In genomic region chr2:180701053-180701766, GRCm38 (mm10) we compare ENCODE assay signal across 9 mouse cellular contexts. TPM values are rescaled to one million over a fixed set of nuclear protein-coding genes. Genes with fewer than 3 reads are reported as not detected.
DNase-seq lines count a peak whose midpoint lies in the region; ATAC-seq and TF ChIP-seq lines count a peak whose summit lies in the region.
"Had no signal": no experiment of that assay in that cellular context is flagged by ENCODE, and none has a peak within 500 bp of the region (broad histone marks: within the 10 kb centered on the region; RNA-seq: fewer than 3 reads in every experiment).

No protein-coding gene starts in this region.

- ATAC-seq in forebrain, embryonic 11.5 days (replicated peaks; ENCODE audit: low FRiP score) = no peak; the same call in 1 of the 2 replicates
- ATAC-seq in limb, embryonic 14.5 days (ENCODE audit: low FRiP score, low read depth) = no peak
- peak; percentile 22 for ATAC-seq in neural tube, embryonic 14.5 days (ENCODE audit: low read depth)

- no peak for TF ChIP-seq CTCF in heart, adult 2 months (IDR thresholded peaks at IDR 0.05)
- TF ChIP-seq CTCF in E14TG2a.4 (conservative IDR thresholded peaks at IDR 0.05; ENCODE audit: low read length) = no peak

- intact Hi-C loops in heart, adult 2 months (cut with DNase I) = loop anchor here (5.0 kb wide), 1 partner anchor 119 kb away; the partner anchor contains the start of gene Mrgbp
- intact Hi-C loops in heart, postnatal 25 days (cut with DNase I) = loop anchor here (2.0 to 10.0 kb wide), 2 partner anchors 22 to 436 kb away; no protein-coding TSS in a partner anchor

- H3K4me2 ChIP-seq in forebrain, embryonic 11.5 days (ENCODE audit: low read depth, low read length, severe bottlenecking) = peak overlapping the region; percentile 71
- peak overlapping the region; percentile 94 for H3K4me2 ChIP-seq in limb, embryonic 14.5 days (replicated peaks; ENCODE audit: low read depth, low read length, severe bottlenecking)
- H3K4me2 ChIP-seq in neural tube, embryonic 14.5 days (ENCODE audit: low read depth, low read length) = peak overlapping the region; percentile 96

- H3K27ac ChIP-seq in heart, adult 2 months = peak overlapping the region; percentile 94
- peak overlapping the region; percentile 76 for H3K27ac ChIP-seq in forebrain, embryonic 11.5 days (ENCODE audit: low read depth, low read length)
- H3K27ac ChIP-seq in limb, embryonic 14.5 days (replicated peaks; ENCODE audit: low read depth, low read length) = peak overlapping the region; percentile 92
- H3K27ac ChIP-seq in neural tube, embryonic 14.5 days (ENCODE audit: low read depth, low read length) = peak overlapping the region; percentile 91

- 2% methylated on average over 26 of the region's 26 CpGs for WGBS in heart, adult 2 months
- WGBS in forebrain, embryonic 11.5 days = 6% methylated on average over 26 of the region's 26 CpGs
- 7% methylated on average over 23 of the region's 26 CpGs for WGBS in limb, embryonic 14.5 days
- 6% methylated on average over 26 of the region's 26 CpGs for WGBS in neural tube, embryonic 14.5 days

- H3K9me3 ChIP-seq in E14TG2a.4 (ENCODE audit: low read length) = no peaks in the 10 kb centered on the region
- no peaks in the 10 kb centered on the region for H3K9me3 ChIP-seq in forebrain, embryonic 11.5 days (ENCODE audit: control insufficient read depth, low read length)
- H3K9me3 ChIP-seq in limb, embryonic 14.5 days (ENCODE audit: control insufficient read depth, low read length) = no peaks in the 10 kb centered on the region
- no peaks in the 10 kb centered on the region for H3K9me3 ChIP-seq in neural tube, embryonic 14.5 days (ENCODE audit: control insufficient read depth, low read length)

- no peak for TF ChIP-seq EP300 in heart, adult 2 months (IDR thresholded peaks at IDR 0.05; ENCODE audit: insufficient read depth, low read depth, low read length)

- no peaks in the 10 kb centered on the region for H3K27me3 ChIP-seq in heart, adult 2 months (ENCODE audit: control insufficient read depth, insufficient read depth, low read length)
- H3K27me3 ChIP-seq in E14TG2a.4 (ENCODE audit: insufficient read depth, low read length) = no peaks in the 10 kb centered on the region
- H3K27me3 ChIP-seq in forebrain, embryonic 11.5 days (ENCODE audit: control insufficient read depth, insufficient read depth, low read length) = no peaks in the 10 kb centered on the region
- H3K27me3 ChIP-seq in limb, embryonic 14.5 days (ENCODE audit: control insufficient read depth, insufficient read depth, low read length) = no peaks in the 10 kb centered on the region
- H3K27me3 ChIP-seq in neural tube, embryonic 14.5 days (ENCODE audit: control insufficient read depth, insufficient read depth, low read length) = no peaks in the 10 kb centered on the region; the same call in 1 of the 2 replicates

- H3K4me3 ChIP-seq in heart, adult 2 months = peak overlapping the region; percentile 85
- H3K4me3 ChIP-seq in E14TG2a.4 (replicated peaks; ENCODE audit: low read length) = peak overlapping the region; percentile 99
- H3K4me3 ChIP-seq in forebrain, embryonic 11.5 days (ENCODE audit: low read depth, low read length) = peak overlapping the region; percentile 95
- peak overlapping the region; percentile 93 for H3K4me3 ChIP-seq in limb, embryonic 14.5 days (replicated peaks; ENCODE audit: low read length)
- H3K4me3 ChIP-seq in neural tube, embryonic 14.5 days (ENCODE audit: low read depth, low read length) = peak overlapping the region; percentile 94

- TF ChIP-seq POLR2A in heart, adult 2 months (IDR thresholded peaks at IDR 0.05; ENCODE audit: insufficient read depth, low read depth, low read length) = no peak
- no peak for TF ChIP-seq POLR2A in limb, embryonic 14.5 days (IDR thresholded peaks at IDR 0.05; ENCODE audit: borderline replicate concordance, extremely low read depth, insufficient read depth, insufficient read length)

- peaks cover 15% of the 10 kb centered on the region for H3K79me2 ChIP-seq in heart, adult 2 months (replicated peaks; ENCODE audit: control insufficient read depth, insufficient read depth, low read length)

- no peak for DNase-seq in heart, adult 2 months
- no peak for DNase-seq in heart, postnatal 25 days (ENCODE audit: low spot score)
- DNase-seq in forebrain, embryonic 11.5 days (ENCODE audit: low spot score) = no peak
- DNase-seq in limb, embryonic 14.5 days (ENCODE audit: low spot score) = peak; percentile 26
- no peak for DNase-seq in layer of hippocampus, postnatal 25 days (ENCODE audit: extremely low spot score in 1 of 2, low spot score in 1 of 2)
- DNase-seq in kidney, postnatal 36 days = no peak

- H3K36me3 ChIP-seq in heart, adult 2 months (ENCODE audit: control insufficient read depth, insufficient read depth, low read length) = peaks cover 38% of the 10 kb centered on the region
- peaks cover 78% of the 10 kb centered on the region for H3K36me3 ChIP-seq in E14TG2a.4 (ENCODE audit: insufficient read depth, low read length)
- no peaks in the 10 kb centered on the region for H3K36me3 ChIP-seq in forebrain, embryonic 11.5 days (ENCODE audit: control insufficient read depth, insufficient read depth, low read length)
- 0 out of 2 replicates have a peak, but pooled peaks cover 3% of the 10 kb centered on the region for H3K36me3 ChIP-seq in limb, embryonic 14.5 days (ENCODE audit: control insufficient read depth, insufficient read depth, low read length)
- H3K36me3 ChIP-seq in neural tube, embryonic 14.5 days (ENCODE audit: control insufficient read depth, insufficient read depth, low read length) = no peaks in the 10 kb centered on the region

- peak overlapping the region; percentile 82 for H3K9ac ChIP-seq in heart, adult 2 months (ENCODE audit: low read depth, low read length)
- peak overlapping the region; percentile 98 for H3K9ac ChIP-seq in forebrain, embryonic 11.5 days (ENCODE audit: low read length)
- peak overlapping the region; percentile 97 for H3K9ac ChIP-seq in limb, embryonic 14.5 days (ENCODE audit: low read depth, low read length, severe bottlenecking)
- peak overlapping the region; percentile 97 for H3K9ac ChIP-seq in neural tube, embryonic 14.5 days (replicated peaks; ENCODE audit: low read depth, low read length)

- peaks cover 34% of the 10 kb centered on the region for H3K4me1 ChIP-seq in heart, adult 2 months (ENCODE audit: control insufficient read depth, insufficient read depth, low read length)
- peaks cover 93% of the 10 kb centered on the region for H3K4me1 ChIP-seq in E14TG2a.4 (replicated peaks; ENCODE audit: low read depth, low read length)
- peaks cover 13% of the 10 kb centered on the region for H3K4me1 ChIP-seq in forebrain, embryonic 11.5 days (replicated peaks; ENCODE audit: control insufficient read depth, insufficient read depth, low read length)
- H3K4me1 ChIP-seq in limb, embryonic 14.5 days (ENCODE audit: control insufficient read depth, insufficient read depth, low read length) = peaks cover 25% of the 10 kb centered on the region
- H3K4me1 ChIP-seq in neural tube, embryonic 14.5 days (ENCODE audit: control insufficient read depth, insufficient read depth, low read length) = peaks cover 28% of the 10 kb centered on the region

RNA-seq across cellular contexts. Expression of gene Dido1, which starts 8.6 kb away (rescaled TPM):
- total RNA-seq in heart, adult 2 months (2021) = 10 to 100 TPM; 30.7 to 30.8 TPM
- polyA plus RNA-seq in heart, adult 2 months (2012; rRNA removed) = 8.6 and 13.8 TPM in 2 replicates
- 10 to 100 TPM; 27.2 to 31.4 TPM for total RNA-seq in heart, postnatal 25 days (2021)
- 39.8 and 44.1 TPM in 2 replicates for polyA plus RNA-seq in forebrain, embryonic 11.5 days (2014; fragmentation: Nextera tagmentation; extraction: Ambion mirVana)
- polyA plus RNA-seq in limb, embryonic 14.5 days (2012; rRNA removed) = 28.9 and 39.7 TPM in 2 replicates
- polyA plus RNA-seq in limb, embryonic 14.5 days (2014; fragmentation: Nextera tagmentation; extraction: Ambion mirVana) = 26.4 and 31.4 TPM in 2 replicates
- 29.0 and 34.8 TPM in 2 replicates for polyA plus RNA-seq in neural tube, embryonic 14.5 days (2014; fragmentation: Nextera tagmentation; extraction: Ambion mirVana)
- total RNA-seq in layer of hippocampus, postnatal 25 days (2021) = 10 to 100 TPM; 51.1 to 59.6 TPM

RNA-seq across cellular contexts. Expression of gene Gid8, which starts 8.7 kb away (rescaled TPM):
- total RNA-seq in heart, adult 2 months (2021) = 10 to 100 TPM; 59.3 to 61.3 TPM
- polyA plus RNA-seq in heart, adult 2 months (2012; rRNA removed) = 38.9 and 70.7 TPM in 2 replicates
- total RNA-seq in heart, postnatal 25 days (2021) = 10 to 100 TPM; 62.9 to 64.3 TPM
- 58.1 and 64.5 TPM in 2 replicates for polyA plus RNA-seq in forebrain, embryonic 11.5 days (2014; fragmentation: Nextera tagmentation; extraction: Ambion mirVana)
- 58.9 and 64.0 TPM in 2 replicates for polyA plus RNA-seq in limb, embryonic 14.5 days (2012; rRNA removed)
- polyA plus RNA-seq in limb, embryonic 14.5 days (2014; fragmentation: Nextera tagmentation; extraction: Ambion mirVana) = 69.9 and 71.9 TPM in 2 replicates
- polyA plus RNA-seq in neural tube, embryonic 14.5 days (2014; fragmentation: Nextera tagmentation; extraction: Ambion mirVana) = 53.3 and 56.5 TPM in 2 replicates
- total RNA-seq in layer of hippocampus, postnatal 25 days (2021) = 10 to 100 TPM; 60.5 to 62.2 TPM

RNA-seq across cellular contexts. Expression of gene Slc17a9, which starts 23.9 kb away (rescaled TPM):
- under 1 TPM; 0.42 to 0.43 TPM for total RNA-seq in heart, adult 2 months (2021)
- 2.4 and 2.6 TPM in 2 replicates for polyA plus RNA-seq in heart, adult 2 months (2012; rRNA removed)
- total RNA-seq in heart, postnatal 25 days (2021) = under 1 TPM in 1 of 2 experiments, not detected in 1; 0.39 TPM
- polyA plus RNA-seq in forebrain, embryonic 11.5 days (2014; fragmentation: Nextera tagmentation; extraction: Ambion mirVana) = 0.11 and 0.57 TPM in 2 replicates
- polyA plus RNA-seq in limb, embryonic 14.5 days (2012; rRNA removed) = 3.4 and 5.9 TPM in 2 replicates
- polyA plus RNA-seq in limb, embryonic 14.5 days (2014; fragmentation: Nextera tagmentation; extraction: Ambion mirVana) = 1.7 and 2.2 TPM in 2 replicates
- 0.17 and 0.21 TPM in 2 replicates for polyA plus RNA-seq in neural tube, embryonic 14.5 days (2014; fragmentation: Nextera tagmentation; extraction: Ambion mirVana)
- under 1 TPM; 0.12 to 0.52 TPM for total RNA-seq in layer of hippocampus, postnatal 25 days (2021)

RNA-seq across cellular contexts. Expression of gene Tcfl5, which starts 58.7 kb away (rescaled TPM):
- not detected for total RNA-seq in heart, adult 2 months (2021)
- 0.12 and 0.18 TPM in 2 replicates for polyA plus RNA-seq in heart, adult 2 months (2012; rRNA removed)
- under 1 TPM in 1 of 2 experiments, not detected in 1; 0.17 TPM for total RNA-seq in heart, postnatal 25 days (2021)
- polyA plus RNA-seq in forebrain, embryonic 11.5 days (2014; fragmentation: Nextera tagmentation; extraction: Ambion mirVana) = 0.17 and 0.23 TPM in 2 replicates
- 1.8 and 2.0 TPM in 2 replicates for polyA plus RNA-seq in limb, embryonic 14.5 days (2012; rRNA removed)
- 0.70 and 0.98 TPM in 2 replicates for polyA plus RNA-seq in limb, embryonic 14.5 days (2014; fragmentation: Nextera tagmentation; extraction: Ambion mirVana)
- 0.53 and 0.75 TPM in 2 replicates for polyA plus RNA-seq in neural tube, embryonic 14.5 days (2014; fragmentation: Nextera tagmentation; extraction: Ambion mirVana)
- under 1 TPM; 0.42 to 0.49 TPM for total RNA-seq in layer of hippocampus, postnatal 25 days (2021)
- total RNA-seq: neutrophil, adult 5-6 weeks had no signal
